Mouse (Mus musculus): Measurements from ENCODE around the gene Hacd2. TPM values are rescaled to one million over a fixed set of nuclear protein-coding genes. Genes with fewer than 3 reads are reported as not detected.

Hacd2 gene
- 25.7 and 28.9 TPM in 2 replicates for polyA plus RNA-seq (2014; fragmentation: Nextera tagmentation; extraction: Ambion mirVana)

DNA sequence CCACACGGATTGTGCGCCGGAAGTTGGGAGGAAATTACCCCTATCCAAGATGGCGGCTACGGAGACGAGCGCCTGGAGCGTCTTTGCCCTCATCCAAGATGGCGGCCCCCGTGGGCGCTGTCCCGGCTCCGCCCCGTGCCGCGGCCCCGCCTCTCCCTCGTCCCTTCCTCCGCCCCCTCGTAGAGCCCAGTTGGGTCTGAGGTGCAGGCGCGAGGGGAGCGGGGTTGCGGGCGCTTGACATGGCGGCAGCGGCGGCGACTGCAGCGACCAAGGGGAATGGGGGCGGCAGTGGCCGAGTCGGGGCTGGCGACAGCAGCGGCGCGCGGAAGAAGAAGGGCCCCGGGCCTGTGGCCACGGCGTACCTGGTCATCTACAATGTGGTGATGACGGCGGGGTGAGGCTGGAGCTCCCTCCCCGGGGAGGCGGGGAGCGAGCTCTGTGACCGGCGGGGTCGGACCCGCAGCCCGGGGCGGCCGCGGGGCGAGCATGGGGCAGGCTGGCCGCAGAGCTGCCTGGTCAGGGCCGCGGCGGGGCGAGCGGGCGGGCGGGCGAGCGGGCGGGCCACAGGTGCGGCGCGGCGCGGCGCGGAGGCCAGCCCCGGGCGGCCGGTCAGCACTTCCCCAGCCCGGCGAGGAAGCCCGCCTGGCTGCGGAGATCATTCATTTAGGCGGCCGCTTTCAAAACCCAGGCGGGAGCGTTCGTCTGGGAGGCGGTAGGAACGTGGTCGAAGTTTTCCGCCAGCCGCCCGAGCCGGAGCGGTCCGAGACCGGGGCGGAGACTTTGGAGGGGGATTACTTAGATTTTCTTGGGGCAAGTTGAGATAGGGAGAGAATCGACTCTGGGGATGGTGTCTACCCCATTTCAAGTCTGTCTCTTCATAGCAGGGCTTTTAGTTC, at the start of gene Hacd2:
Hacd2 (plus strand) TSS at position 187 of the 896 bp plus-strand sequence.
- Histone ChIP-seq H3K27ac (ENCODE audit: low read depth, low read length) (peak within 1 kb of the TSS; percentile 86), H3K4me1 (ENCODE audit: control insufficient read depth, insufficient read depth, low read length) (no peaks in the 10 kb centered on the region; the same call in 1 of the 2 replicates), H3K27me3 (ENCODE audit: control insufficient read depth, insufficient read depth, low read length) (no peaks in the 10 kb centered on the region), H3K9me3 (ENCODE audit: control insufficient read depth, low read length) (no peaks in the 10 kb centered on the region), H3K4me2 (ENCODE audit: low read depth, low read length) (peak within 1 kb of the TSS; percentile 46), H3K9ac (replicated peaks; ENCODE audit: low read depth, low read length) (peak within 1 kb of the TSS; percentile 83), H3K4me3 (ENCODE audit: low read depth, low read length) (peak within 1 kb of the TSS; percentile 86), H3K36me3 (ENCODE audit: control insufficient read depth, insufficient read depth, low read length) (no peaks in the 10 kb centered on the region)
- ATAC-seq (ENCODE audit: low read depth) = peak; percentile 98
- under 1% methylated on average over 83 of the region's 97 CpGs for WGBS

DNA sequence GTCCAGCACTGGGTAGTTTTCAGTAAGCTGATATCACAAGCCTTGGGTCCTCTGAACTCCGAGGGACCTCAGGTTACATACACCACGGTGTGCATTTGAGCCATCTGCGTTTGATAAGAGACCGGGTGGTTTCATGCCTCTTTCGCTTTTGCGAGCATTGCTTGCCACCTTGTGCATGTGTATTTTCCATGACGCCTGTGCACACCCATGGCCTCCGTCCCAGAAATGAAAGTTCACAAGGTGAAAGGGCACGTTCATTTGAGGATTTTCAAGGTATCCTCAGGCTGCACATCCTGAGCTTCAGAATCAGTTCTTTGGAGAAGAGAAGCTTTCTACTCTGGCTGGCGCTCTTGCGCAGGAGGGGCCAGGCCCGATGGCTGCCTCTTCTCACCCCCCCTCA, 49.8 kb upstream of the Hacd2 start:
- H3K9me3 ChIP-seq (ENCODE audit: control insufficient read depth, low read length) = no peaks in the 10 kb centered on the region
- 93% methylated on average over 12 of the region's 12 CpGs for WGBS
- H3K27me3 ChIP-seq (ENCODE audit: control insufficient read depth, insufficient read depth, low read length) = 0 out of 2 replicates have a peak, but pooled peaks cover 2% of the 10 kb centered on the region
- H3K4me1 ChIP-seq (ENCODE audit: control insufficient read depth, insufficient read depth, low read length) = no peaks in the 10 kb centered on the region; the same call in 1 of the 2 replicates
- no peak overlapping the region for H3K4me3 ChIP-seq (ENCODE audit: low read depth, low read length)
- no peak overlapping the region for H3K9ac ChIP-seq (replicated peaks; ENCODE audit: low read depth, low read length)
- ATAC-seq (ENCODE audit: low read depth) = no peak
- no peaks in the 10 kb centered on the region for H3K36me3 ChIP-seq (ENCODE audit: control insufficient read depth, insufficient read depth, low read length)
- no peak overlapping the region for H3K4me2 ChIP-seq (ENCODE audit: low read depth, low read length)
- no peak overlapping the region for H3K27ac ChIP-seq (ENCODE audit: low read depth, low read length)

DNA sequence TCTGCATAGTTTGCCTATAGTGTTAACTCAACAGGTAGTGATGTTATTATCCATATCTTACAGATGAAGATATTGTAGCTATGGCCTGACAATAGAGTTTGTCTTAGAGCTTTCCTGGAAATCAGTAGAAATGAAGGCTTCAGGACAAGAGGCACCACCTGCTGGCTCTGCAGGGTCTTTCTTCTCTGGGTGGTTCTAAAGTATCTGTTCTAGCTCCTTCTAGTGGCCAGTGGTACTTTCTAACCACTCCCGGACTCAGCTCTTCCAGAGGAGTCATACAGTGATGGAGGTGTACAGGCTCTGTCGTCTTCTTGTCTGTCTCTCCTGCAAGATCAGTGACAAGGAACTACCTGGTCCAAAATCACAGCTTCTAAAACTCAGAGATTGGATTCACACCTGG, 46.7 kb upstream of the Hacd2 start:
- H3K27ac ChIP-seq (ENCODE audit: low read depth, low read length) = no peak overlapping the region
- H3K9ac ChIP-seq (replicated peaks; ENCODE audit: low read depth, low read length) = no peak overlapping the region
- H3K4me1 ChIP-seq (ENCODE audit: control insufficient read depth, insufficient read depth, low read length) = no peaks in the 10 kb centered on the region
- no peaks in the 10 kb centered on the region for H3K36me3 ChIP-seq (ENCODE audit: control insufficient read depth, insufficient read depth, low read length)
- H3K4me3 ChIP-seq (ENCODE audit: low read depth, low read length) = no peak overlapping the region
- 0 out of 2 replicates have a peak, but pooled peaks cover 2% of the 10 kb centered on the region for H3K27me3 ChIP-seq (ENCODE audit: control insufficient read depth, insufficient read depth, low read length)
- no peak overlapping the region for H3K4me2 ChIP-seq (ENCODE audit: low read depth, low read length)
- ATAC-seq (ENCODE audit: low read depth) = no peak
- no peaks in the 10 kb centered on the region for H3K9me3 ChIP-seq (ENCODE audit: control insufficient read depth, low read length)
- WGBS = 60% methylated on average over 2 of the region's 2 CpGs

DNA sequence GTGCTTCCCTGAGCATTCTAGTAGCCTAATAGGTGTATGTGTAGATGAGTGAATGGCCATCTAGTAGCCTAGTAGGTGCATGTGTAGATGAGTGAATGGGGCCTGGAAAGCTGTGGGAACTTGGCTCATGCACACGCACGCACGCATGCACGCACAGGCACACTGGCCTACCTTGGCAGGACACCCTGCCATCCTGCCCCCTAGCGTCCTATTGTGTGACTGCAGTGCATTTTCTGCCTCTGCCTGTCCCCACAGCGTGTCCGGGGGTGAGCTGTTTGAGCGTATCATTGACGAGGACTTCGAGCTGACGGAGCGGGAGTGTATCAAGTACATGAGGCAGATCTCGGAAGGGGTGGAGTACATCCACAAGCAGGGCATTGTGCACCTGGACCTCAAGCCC, 45.6 kb upstream of the Hacd2 start:
- WGBS = 83% methylated on average over 13 of the region's 13 CpGs
- Histone ChIP-seq H3K9ac (replicated peaks; ENCODE audit: low read depth, low read length) (no peak overlapping the region), H3K36me3 (ENCODE audit: control insufficient read depth, insufficient read depth, low read length) (no peaks in the 10 kb centered on the region), H3K9me3 (ENCODE audit: control insufficient read depth, low read length) (no peaks in the 10 kb centered on the region), H3K27me3 (ENCODE audit: control insufficient read depth, insufficient read depth, low read length) (no peaks in the 10 kb centered on the region), H3K4me3 (ENCODE audit: low read depth, low read length) (no peak overlapping the region), H3K4me1 (ENCODE audit: control insufficient read depth, insufficient read depth, low read length) (no peaks in the 10 kb centered on the region), H3K27ac (ENCODE audit: low read depth, low read length) (no peak overlapping the region), H3K4me2 (ENCODE audit: low read depth, low read length) (no peak overlapping the region)
- no peak for ATAC-seq (ENCODE audit: low read depth)

DNA sequence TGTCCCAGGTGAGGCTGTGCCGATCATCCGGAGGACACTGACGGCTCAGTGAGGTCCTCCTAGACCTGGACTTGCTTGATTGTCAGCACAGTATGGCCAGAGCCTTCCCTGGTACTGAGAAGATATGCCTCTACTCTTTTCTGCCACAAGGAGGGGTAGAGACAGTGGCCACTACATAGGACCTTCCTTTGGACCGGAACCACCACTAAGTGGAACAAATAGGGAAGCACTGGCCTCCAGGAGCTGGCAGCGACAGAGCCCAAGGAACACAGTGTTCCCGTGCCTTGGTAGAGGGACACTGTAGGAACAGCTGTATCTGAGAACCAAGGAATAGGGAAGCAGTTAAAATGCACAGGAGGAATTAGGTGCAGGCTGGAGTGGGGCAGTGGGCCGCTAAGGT, 44.2 kb upstream of the Hacd2 start:
- Histone ChIP-seq H3K27me3 (ENCODE audit: control insufficient read depth, insufficient read depth, low read length) (no peaks in the 10 kb centered on the region), H3K4me3 (ENCODE audit: low read depth, low read length) (no peak overlapping the region), H3K9ac (replicated peaks; ENCODE audit: low read depth, low read length) (no peak overlapping the region), H3K4me2 (ENCODE audit: low read depth, low read length) (no peak overlapping the region), H3K4me1 (ENCODE audit: control insufficient read depth, insufficient read depth, low read length) (no peaks in the 10 kb centered on the region), H3K27ac (ENCODE audit: low read depth, low read length) (no peak overlapping the region), H3K36me3 (ENCODE audit: control insufficient read depth, insufficient read depth, low read length) (no peaks in the 10 kb centered on the region), H3K9me3 (ENCODE audit: control insufficient read depth, low read length) (no peaks in the 10 kb centered on the region)
- no peak for ATAC-seq (ENCODE audit: low read depth)
- WGBS = 92% methylated on average over 7 of the region's 7 CpGs

DNA sequence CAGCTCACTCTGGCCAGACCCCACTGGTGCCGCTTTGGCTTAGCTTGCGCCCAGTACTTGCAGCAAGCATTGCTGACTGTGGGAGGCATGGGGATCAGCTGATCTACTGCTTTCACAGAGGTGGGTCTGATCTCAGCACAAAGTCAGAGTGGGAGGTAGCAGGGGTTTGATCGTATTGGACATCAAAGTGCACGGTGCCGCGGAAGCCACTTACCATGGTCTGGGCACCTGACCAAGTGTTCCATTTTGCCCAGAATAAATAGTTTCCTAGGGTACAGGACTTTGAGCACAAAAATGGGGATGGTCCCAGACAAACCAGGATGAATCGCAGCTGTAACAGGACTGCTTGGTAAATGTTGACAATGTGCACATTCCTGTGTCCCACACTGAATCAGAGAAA, 41.2 kb upstream of the Hacd2 start:
- 0 out of 2 replicates have a peak, but pooled peaks have one; percentile 34 for ATAC-seq (ENCODE audit: low read depth)
- Histone ChIP-seq H3K9me3 (ENCODE audit: control insufficient read depth, low read length) (no peaks in the 10 kb centered on the region), H3K4me1 (ENCODE audit: control insufficient read depth, insufficient read depth, low read length) (no peaks in the 10 kb centered on the region), H3K36me3 (ENCODE audit: control insufficient read depth, insufficient read depth, low read length) (no peaks in the 10 kb centered on the region), H3K9ac (replicated peaks; ENCODE audit: low read depth, low read length) (no peak overlapping the region), H3K4me3 (ENCODE audit: low read depth, low read length) (no peak overlapping the region), H3K4me2 (ENCODE audit: low read depth, low read length) (no peak overlapping the region), H3K27ac (ENCODE audit: low read depth, low read length) (no peak overlapping the region), H3K27me3 (ENCODE audit: control insufficient read depth, insufficient read depth, low read length) (no peaks in the 10 kb centered on the region)
- WGBS = 81% methylated on average over 7 of the region's 7 CpGs

DNA sequence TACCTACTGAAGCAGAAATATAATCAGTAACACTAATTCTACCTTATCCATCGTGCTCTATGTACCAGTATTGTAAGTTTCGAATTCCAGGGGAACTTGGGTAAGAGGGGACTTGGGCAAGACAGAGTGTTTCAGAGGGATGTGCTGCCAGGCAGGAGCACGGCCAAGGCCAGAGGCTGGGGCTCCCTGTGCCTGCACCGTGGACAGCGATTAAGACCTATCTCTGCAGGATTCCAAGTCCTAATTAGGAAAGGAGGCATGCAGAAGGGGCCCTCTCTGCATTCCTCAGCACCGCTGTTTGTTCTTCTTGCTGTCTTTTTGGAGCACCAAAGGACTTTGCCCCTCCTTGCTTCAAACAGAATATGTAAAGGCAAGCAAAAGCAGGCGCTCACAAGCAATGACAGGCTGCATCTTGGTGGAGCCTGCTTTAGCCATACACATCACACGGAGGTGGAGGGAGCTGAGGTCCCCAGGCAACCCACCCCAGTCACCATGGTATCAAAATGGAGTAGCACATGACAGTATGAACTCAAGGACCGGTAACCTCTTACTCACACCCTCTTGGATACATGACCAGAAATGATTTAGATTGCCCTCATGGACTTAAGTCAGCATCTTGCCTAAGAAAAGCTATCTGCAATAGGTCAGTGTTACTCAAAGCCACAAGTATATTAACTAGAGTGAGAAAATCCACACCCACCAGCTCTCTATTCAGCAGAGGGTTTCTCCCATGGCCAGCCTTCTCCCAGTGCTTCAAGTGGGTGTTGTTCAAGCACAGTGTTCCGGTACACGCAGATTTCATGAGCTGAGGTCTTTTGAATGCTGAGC, 37.8 kb upstream of the Hacd2 start:
- no peak for ATAC-seq (ENCODE audit: low read depth)
- H3K27ac ChIP-seq (ENCODE audit: low read depth, low read length) = no peak overlapping the region
- no peak overlapping the region for H3K9ac ChIP-seq (replicated peaks; ENCODE audit: low read depth, low read length)
- no peaks in the 10 kb centered on the region for H3K36me3 ChIP-seq (ENCODE audit: control insufficient read depth, insufficient read depth, low read length)
- 55% methylated on average over 11 of the region's 11 CpGs for WGBS
- H3K9me3 ChIP-seq (ENCODE audit: control insufficient read depth, low read length) = no peaks in the 10 kb centered on the region
- no peak overlapping the region for H3K4me3 ChIP-seq (ENCODE audit: low read depth, low read length)
- H3K27me3 ChIP-seq (ENCODE audit: control insufficient read depth, insufficient read depth, low read length) = no peaks in the 10 kb centered on the region
- no peaks in the 10 kb centered on the region for H3K4me1 ChIP-seq (ENCODE audit: control insufficient read depth, insufficient read depth, low read length)
- H3K4me2 ChIP-seq (ENCODE audit: low read depth, low read length) = no peak overlapping the region

DNA sequence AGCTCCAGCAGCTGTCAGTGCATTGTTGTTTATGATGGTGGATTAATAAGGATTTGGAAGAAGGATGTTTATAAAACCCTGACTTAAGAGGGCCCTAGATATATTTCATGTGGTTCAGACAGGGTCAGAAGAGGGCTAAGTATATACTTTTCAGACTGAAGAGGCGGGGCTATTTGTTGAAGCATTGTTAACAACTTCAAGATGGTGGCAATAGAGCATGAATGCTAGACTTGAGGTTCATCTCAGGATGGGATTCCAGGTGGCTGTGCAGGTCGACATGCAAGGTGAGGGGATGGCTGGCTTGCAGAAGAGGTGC, 37.2 kb upstream of the Hacd2 start:
- no peak overlapping the region for H3K4me2 ChIP-seq (ENCODE audit: low read depth, low read length)
- no peak overlapping the region for H3K27ac ChIP-seq (ENCODE audit: low read depth, low read length)
- no peak overlapping the region for H3K9ac ChIP-seq (replicated peaks; ENCODE audit: low read depth, low read length)
- no peak overlapping the region for H3K4me3 ChIP-seq (ENCODE audit: low read depth, low read length)
- no peak for ATAC-seq (ENCODE audit: low read depth)
- no peaks in the 10 kb centered on the region for H3K27me3 ChIP-seq (ENCODE audit: control insufficient read depth, insufficient read depth, low read length)
- no peaks in the 10 kb centered on the region for H3K9me3 ChIP-seq (ENCODE audit: control insufficient read depth, low read length)
- no peaks in the 10 kb centered on the region for H3K4me1 ChIP-seq (ENCODE audit: control insufficient read depth, insufficient read depth, low read length)
- WGBS = 88% methylated on average over 2 of the region's 2 CpGs
- no peaks in the 10 kb centered on the region for H3K36me3 ChIP-seq (ENCODE audit: control insufficient read depth, insufficient read depth, low read length)
